Mouse (Mus musculus): Measurements from ENCODE around the gene 1600002K03Rik. TPM values are rescaled to one million over a fixed set of nuclear protein-coding genes. Genes with fewer than 3 reads are reported as not detected.
"Not testable (repeated sequence)": the region's sequence is repeated elsewhere in the genome, so short reads cannot be mapped to it uniquely, and the experiment has no call there.

The 1600002K03Rik gene
- total RNA-seq, 2 experiments from 2014 or later: 3.4 to 3.8 TPM

DNA sequence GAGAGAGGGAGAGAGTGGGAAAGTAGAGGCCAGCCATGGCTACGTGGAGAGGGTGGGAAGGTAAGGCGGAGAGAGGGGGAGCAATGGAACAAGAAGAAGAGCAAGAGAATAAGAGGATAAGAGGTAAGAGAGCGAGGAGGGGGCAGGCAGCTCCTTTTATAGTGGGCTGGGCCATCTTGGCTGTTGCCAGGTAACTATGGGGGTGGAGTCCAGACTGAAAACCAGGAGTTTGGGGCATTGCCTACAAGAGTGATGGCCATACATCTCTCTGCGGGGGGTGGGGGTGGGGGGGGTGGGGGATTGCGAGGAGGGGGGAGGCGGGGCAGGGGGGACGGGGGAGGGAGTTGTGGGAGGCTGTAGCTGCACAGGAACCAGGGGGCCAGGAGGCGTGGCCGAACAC is 47.9 kb downstream of the 1600002K03Rik start:
- DNase-seq (ENCODE audit: low spot score in 2 of 2): no peak

DNA sequence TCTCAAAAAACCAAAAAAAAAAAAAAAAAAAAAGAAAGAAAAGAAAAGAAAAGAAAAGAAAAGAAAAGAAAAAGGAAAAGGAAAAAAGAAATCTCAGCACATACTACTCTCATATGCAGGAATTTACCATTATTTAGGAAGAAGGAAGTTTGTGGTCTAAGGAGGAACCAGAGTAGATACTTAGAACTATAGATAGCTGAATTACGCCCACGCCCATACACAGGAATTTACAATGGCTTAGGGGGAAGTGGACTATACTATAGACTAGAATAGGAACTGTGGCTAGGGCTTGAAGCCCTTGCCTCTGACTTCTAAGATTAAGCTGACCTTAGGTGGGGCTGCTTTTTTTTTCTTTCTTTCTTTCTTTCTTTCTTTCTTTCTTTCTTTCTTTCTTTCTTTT is 50.4 kb downstream of the 1600002K03Rik start:
- DNase-seq (ENCODE audit: low spot score in 2 of 2): not testable (repeated sequence)

Other genes with a start within 250 kb of the 1600002K03Rik start
- 1 to 10 TPM; 4.5 to 4.9 TPM for gene Arid3a, start 245.9 kb upstream of the 1600002K03Rik start, total RNA-seq (2021)
- 10 to 100 TPM; 27.7 to 28.3 TPM for gene Wdr18, start 212.8 kb upstream of the 1600002K03Rik start, total RNA-seq (2021)
- gene Grin3b, start 202.2 kb upstream of the 1600002K03Rik start, total RNA-seq (2021): under 1 TPM; 0.10 to 0.27 TPM
- gene Tmem259, start 188.6 kb upstream of the 1600002K03Rik start, total RNA-seq (2021): 100 to 1,000 TPM; 109 to 119 TPM
- gene Cnn2, start 184.4 kb upstream of the 1600002K03Rik start, total RNA-seq (2021): 10 to 100 TPM; 51.0 to 55.0 TPM
- 1 to 10 TPM; 4.8 to 4.9 TPM for gene Abca7, start 176.4 kb upstream of the 1600002K03Rik start, total RNA-seq (2021)
- 1 to 10 TPM; 4.0 to 4.7 TPM for gene Arhgap45, start 156.3 kb upstream of the 1600002K03Rik start, total RNA-seq (2021)
- gene Polr2e, start 133.1 kb upstream of the 1600002K03Rik start, total RNA-seq (2021): 10 to 100 TPM; 77.3 to 77.7 TPM
- 100 to 1,000 TPM; 339 to 434 TPM for gene Gpx4, start 125.8 kb upstream of the 1600002K03Rik start, total RNA-seq (2021)
- 10 to 100 TPM; 13.0 to 13.6 TPM for gene Sbno2, start 67.4 kb upstream of the 1600002K03Rik start, total RNA-seq (2021)
- gene Stk11, start 57.1 kb upstream of the 1600002K03Rik start, total RNA-seq (2021): 100 to 1,000 TPM; 116 to 125 TPM
- gene Atp5d, start 34.3 kb upstream of the 1600002K03Rik start, total RNA-seq (2021): 100 to 1,000 TPM; 522 to 564 TPM
- gene Cbarp, start 32.1 kb upstream of the 1600002K03Rik start, total RNA-seq (2021): 1 to 10 TPM; 2.2 to 2.7 TPM
- 10 to 100 TPM; 67.7 to 74.0 TPM for gene Midn, start 24.7 kb upstream of the 1600002K03Rik start, total RNA-seq (2021)
- gene Cirbp, start 7.0 kb upstream of the 1600002K03Rik start, total RNA-seq (2021): 100 to 1,000 TPM; 107 to 153 TPM
- 1 to 10 TPM; 3.5 to 3.7 TPM for gene Efna2, start 6.5 kb downstream of the 1600002K03Rik start, total RNA-seq (2021)
- 10 to 100 TPM; 61.3 to 61.5 TPM for gene Mum1, start 53.5 kb downstream of the 1600002K03Rik start, total RNA-seq (2021)
- gene Ndufs7, start 76.2 kb downstream of the 1600002K03Rik start, total RNA-seq (2021): 100 to 1,000 TPM; 327 to 331 TPM
- 100 to 1,000 TPM; 446 to 545 TPM for gene Gamt, start 88.1 kb downstream of the 1600002K03Rik start, total RNA-seq (2021)
- gene Dazap1, start 88.5 kb downstream of the 1600002K03Rik start, total RNA-seq (2021): 100 to 1,000 TPM in 1 of 2 experiments, 10 to 100 TPM in 1; 98.9 to 112 TPM
- gene Rps15, start 119.5 kb downstream of the 1600002K03Rik start, total RNA-seq (2021): 1,000 to 10,000 TPM; 1,165 to 1,300 TPM
- 1 to 10 TPM in 1 of 2 experiments, under 1 TPM in 1; 0.73 to 2.1 TPM for gene Apc2, start 123.0 kb downstream of the 1600002K03Rik start, total RNA-seq (2021)
- gene 2310011J03Rik, start 147.6 kb downstream of the 1600002K03Rik start, total RNA-seq (2021): 10 to 100 TPM; 16.7 to 17.6 TPM
- gene Pcsk4, start 156.6 kb downstream of the 1600002K03Rik start, total RNA-seq (2021): 1 to 10 TPM; 1.0 to 1.5 TPM
- gene Reep6, start 157.0 kb downstream of the 1600002K03Rik start, total RNA-seq (2021): 1 to 10 TPM; 2.7 to 4.1 TPM
- gene Adamtsl5, start 175.5 kb downstream of the 1600002K03Rik start, total RNA-seq (2021): 10 to 100 TPM; 15.5 to 16.5 TPM
- gene Plk5, start 183.5 kb downstream of the 1600002K03Rik start, total RNA-seq (2021): under 1 TPM in 1 of 2 experiments, not detected in 1; 0.34 TPM
- gene Mex3d, start 214.7 kb downstream of the 1600002K03Rik start, total RNA-seq (2021): 10 to 100 TPM; 17.8 to 18.9 TPM
- 100 to 1,000 TPM; 139 to 140 TPM for gene Mbd3, start 226.6 kb downstream of the 1600002K03Rik start, total RNA-seq (2021)
- 100 to 1,000 TPM; 640 to 657 TPM for gene Uqcr11, start 233.9 kb downstream of the 1600002K03Rik start, total RNA-seq (2021)